Mouse (Mus musculus): Measurements from ENCODE around the gene Trpc1. TPM values are rescaled to one million over a fixed set of nuclear protein-coding genes. Genes with fewer than 3 reads are reported as not detected.

Gene Trpc1
- 1 to 10 TPM; 1.7 to 3.2 TPM for total RNA-seq (2021)
- long read RNA-seq, experiment 1, result 0 reads
- long read RNA-seq, experiment 2, partial matches to known transcripts, result 0 of 4 reads
- long read RNA-seq, experiment 2, other reads (novel, unspliced or antisense), result 2 of 4 reads

DNA sequence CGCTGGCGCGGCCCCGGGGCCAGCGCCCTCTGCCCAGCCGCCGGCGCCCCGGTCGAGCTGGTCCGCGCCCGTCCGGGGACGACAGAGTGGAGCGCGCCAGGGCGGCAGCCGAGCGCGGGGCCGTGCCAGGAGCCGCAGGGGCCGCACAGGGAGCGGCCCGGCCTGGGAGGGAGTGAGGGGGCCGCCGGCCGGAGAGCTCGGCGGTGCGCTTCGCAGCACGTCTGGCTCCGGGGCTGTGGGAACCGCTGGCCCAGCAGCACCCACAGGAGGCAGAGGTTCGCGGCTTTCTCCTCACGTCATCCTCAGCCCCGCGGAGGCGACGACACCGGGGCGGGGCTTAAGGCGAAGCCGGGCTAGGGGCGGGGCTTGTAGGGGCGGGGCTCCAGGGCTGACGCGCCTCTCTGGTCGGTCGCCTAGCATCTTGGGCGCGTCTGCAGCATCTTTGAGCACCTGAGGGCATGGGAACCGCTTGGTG lies at the start of gene Trpc1:
Gene Trpc1, minus strand, starts transcription at position 339 of the 475 bp plus-strand sequence.
- DNase-seq, result peak; percentile 76

DNA sequence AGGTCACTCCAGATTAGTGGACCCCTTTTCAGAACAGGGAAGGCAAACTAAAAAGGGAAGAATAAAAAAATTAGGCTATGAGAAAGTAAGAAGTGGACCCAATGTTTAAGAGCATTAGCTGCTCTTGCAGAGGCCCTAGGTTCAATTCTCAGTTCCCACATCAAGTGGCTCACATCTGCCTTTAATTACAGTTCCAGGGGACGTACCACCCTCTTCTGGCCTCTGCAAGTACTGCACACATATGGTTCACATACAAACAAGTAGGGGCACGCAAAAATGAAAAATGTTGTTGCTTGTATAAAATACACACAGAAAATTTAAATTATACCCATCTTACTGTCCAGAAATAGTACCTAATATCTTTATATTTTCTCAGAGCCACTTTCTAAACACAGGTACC lies 46.1 kb upstream of the Trpc1 start:
- no peak for DNase-seq

DNA sequence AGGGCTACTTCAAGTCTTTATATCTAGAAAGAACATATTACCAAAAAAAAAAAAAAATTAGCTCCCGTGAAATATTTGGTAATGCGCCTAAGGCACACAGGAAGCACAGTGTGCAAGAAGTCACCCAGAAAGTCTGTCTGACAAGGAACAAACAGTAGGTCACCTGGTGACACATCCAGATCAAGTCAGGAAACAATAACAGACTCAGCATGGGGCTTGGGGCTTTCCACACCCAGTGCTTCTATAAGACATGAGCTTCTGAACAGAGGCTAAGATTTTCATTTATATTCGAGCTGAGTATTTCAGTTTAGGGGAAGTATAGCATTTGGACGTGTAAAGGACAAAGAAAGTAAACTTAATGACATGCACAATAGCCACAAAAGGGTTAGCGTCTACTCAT lies 45.7 kb upstream of the Trpc1 start:
- no peak for DNase-seq

DNA sequence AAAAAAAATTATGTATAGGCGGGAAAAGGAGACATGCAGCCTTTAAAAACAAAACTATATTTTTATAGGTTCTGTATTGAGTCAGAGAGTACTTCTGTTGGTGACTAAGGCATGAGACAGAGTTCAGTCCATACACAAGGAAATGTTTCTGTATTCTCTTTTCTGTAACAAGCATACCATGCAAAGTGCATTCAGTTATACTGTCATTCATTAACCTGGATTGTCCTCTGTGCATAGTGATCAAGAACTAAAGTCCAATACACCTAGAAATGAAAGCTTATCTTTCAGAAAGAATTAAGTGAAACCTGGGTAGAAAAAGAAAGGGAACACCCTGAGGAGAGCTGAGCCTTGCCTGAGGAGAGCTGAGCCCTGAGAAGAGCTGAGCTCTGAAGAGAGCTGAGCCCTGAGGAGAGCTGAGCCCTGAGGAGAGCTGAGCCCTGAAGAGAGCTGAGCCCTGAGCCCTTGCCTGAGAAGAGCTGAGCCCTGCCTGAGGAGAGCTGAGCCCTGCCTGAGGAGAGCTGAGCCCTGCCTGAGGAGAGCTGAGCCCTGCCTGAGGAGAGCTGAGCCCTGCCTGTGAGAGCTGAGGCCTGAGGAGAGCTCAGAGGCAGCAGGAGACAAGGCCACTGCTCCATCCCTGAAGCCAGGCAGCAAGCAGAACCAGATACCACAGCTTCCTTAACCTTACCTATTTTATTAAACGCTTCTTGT lies 45.1 kb upstream of the Trpc1 start:
- no peak for DNase-seq

DNA sequence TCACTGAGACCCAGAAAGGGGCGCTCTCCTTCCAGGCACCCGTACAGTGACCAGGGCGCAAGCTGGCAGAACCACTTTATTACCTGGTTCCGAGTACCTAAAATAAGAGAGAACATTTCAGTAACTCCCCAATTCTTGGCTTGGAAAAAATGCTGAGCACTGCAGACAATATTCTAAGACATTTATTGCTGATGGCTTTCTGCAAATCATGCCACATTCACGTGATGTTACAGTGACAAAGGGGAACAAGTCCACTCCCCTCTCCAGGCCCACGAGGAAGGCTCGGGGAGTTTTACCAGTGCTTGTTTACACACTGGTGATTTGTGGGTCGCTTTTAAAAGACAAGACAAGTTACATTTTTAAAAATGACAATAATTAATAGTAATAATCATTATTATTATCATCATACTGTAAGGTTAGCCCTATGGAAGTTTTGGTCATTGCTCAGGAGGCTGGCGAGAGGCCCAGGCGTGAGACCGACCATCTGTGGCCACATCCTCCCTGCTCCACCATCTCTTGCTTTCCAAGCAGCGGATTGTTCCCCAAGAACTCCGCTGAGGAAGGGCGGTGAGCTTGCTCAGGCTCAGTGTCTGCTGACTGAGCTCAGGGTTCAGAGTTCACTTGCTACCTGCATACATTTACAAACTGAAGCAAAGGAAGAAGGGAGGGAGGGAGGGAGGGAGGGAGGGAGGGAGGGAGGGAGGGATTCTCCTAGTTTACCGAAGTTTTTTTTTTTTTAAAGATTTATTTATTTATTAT lies 44.0 kb upstream of the Trpc1 start:
- DNase-seq, result no peak

DNA sequence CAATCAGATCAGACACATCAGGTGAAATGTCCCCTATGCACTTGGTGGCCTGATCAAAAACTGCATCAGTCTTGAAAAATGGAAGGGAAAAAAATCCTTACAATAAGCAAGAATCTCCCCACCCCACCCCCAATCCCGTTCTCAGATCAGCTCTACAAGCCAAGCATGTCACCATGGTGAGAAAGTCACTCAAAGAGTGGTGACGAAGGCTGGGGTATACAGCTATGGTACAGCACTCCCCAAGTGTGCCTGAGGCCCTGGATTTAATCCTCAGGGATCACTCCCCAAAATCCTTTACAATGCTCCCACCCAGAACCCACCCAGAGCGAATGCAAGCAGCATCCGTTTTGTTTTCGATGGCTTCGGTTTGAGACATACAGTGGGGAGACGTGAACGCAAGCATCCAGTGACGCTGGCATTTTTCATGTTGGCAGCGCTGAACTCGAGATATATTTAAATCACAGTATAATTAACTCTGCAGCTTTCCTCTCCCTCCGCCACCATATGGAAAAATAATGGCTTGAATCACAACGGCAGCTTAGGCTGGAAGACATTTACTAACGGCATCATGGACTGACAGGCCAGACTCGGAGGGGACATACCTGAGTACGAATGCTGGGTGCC lies 34.8 kb upstream of the Trpc1 start:
- DNase-seq, result no peak

DNA sequence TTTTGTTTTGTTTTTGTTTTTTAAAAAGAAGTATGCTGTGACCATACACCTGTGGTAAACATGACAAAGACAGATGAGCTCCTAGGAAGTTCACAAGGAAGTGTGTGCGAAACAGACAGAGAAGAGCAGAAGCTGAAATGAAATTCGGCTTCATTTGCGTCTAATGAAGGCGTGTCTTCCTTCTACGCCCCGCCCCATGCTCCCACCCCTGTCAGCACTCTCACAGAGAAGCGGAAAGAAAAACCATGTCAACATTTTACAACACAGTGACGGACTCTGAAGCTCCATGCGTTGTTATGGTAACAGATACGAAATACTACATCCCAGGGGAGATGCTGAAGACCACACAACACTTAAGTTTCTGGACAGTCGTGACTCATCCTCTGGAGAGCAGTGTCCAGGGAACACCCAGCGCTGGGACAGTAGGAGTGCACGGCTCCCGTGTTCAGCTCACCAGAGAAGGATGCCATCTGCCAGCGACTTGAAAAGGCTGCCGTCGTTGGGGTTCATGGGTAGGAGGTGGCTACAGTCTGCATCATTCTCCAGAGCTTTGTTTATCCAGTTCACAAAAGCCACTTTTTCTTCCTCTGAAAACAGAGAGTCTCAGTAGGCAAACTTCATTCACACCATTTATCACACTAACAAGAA lies 33.6 kb upstream of the Trpc1 start:
- no peak for DNase-seq

DNA sequence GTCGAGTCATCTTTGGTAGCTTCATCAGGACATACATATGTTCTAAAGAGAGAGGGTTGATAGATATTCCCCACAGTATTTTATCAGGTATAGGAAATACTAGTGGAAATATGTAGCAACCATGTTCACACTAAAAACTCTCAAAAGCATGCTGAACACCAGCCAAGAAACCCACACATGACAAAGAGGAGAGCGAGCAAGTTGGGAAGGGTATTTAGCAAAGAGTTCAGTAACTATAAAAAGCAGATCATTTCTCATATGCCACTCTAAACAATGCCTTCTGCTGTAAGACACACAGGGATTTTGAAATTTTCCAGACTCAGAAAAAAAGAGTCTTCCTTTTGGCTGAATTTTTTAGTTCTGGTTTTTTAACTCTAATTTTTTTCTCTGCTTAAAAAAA lies 21.5 kb upstream of the Trpc1 start:
- DNase-seq, result no peak

DNA sequence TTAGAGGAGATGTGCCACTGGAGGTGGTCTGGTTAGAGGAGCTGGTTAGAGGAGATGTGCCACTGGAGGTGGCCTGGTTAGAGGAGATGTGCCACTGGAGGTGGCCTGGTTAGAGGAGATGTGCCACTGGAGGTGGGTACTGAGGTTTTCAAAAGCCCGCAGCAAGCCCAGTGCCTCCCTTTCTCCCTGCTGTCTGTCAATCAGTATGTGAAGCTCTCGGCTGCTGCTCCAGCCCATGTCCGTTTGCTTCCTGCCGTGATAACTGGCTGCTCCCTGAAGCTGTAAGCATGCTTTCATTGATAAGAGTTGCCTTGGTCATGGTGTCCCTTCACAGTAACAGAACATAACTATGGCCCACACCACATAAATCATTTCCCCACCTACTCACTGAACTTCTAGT lies 13.0 kb upstream of the Trpc1 start:
- no peak for DNase-seq

DNA sequence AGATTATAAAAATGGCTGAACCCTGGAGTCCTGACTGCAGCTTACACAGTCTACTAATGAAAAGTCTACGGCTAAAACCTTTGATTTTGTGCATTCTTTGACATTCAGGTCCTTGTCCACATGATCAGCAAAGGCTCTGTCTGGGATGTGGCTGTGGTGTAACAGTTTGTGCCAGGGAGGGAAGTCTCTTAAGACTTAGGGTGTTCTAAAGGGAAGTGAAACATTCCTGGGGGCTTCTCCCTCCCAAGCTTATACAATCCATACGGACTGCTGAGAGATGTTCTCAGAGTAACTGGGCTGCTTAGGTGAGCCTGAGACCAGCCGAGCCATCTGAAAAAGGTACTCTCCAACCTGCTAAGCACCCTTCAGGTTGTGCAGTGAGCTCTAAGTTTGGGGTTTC lies 12.1 kb upstream of the Trpc1 start:
- DNase-seq, result no peak

DNA sequence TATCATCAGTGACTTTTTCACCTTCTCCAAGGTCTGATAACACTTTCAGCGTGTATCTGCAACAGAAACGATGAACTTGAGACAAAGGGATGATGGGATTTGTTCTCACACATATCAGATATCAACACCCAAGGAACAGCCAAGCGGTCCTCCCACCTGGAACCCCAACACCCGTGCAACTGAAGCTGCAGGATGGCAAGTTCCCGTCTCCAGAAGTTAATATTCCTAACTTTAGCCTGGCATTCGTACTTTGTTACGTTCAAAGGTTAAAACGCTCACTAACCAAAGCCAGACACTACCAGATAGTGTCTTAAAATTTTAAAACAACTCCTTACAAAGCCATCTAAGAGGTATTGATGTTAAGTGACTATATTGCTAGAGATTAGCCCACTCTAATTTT lies 11.2 kb upstream of the Trpc1 start:
- DNase-seq, result no peak

DNA sequence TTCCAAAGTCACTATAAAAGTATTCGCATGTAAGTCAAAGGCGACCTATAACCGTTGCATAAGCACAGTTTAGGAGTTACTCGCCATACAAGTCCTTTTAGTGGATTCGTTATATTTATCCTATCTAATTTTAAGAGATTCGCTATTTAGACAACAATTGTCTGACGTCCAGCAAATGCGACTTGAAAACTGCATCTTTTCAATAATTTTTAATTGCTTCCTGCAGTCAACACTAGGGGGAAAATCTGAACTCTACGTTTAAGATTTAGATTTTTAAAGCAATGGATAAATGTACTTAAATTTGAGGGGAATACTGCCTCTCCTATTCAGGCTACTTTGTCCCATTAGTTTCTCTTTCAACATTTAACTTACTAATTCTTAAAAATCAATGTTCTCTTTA lies 571 bp upstream of the Trpc1 start:
- DNase-seq, result no peak

DNA sequence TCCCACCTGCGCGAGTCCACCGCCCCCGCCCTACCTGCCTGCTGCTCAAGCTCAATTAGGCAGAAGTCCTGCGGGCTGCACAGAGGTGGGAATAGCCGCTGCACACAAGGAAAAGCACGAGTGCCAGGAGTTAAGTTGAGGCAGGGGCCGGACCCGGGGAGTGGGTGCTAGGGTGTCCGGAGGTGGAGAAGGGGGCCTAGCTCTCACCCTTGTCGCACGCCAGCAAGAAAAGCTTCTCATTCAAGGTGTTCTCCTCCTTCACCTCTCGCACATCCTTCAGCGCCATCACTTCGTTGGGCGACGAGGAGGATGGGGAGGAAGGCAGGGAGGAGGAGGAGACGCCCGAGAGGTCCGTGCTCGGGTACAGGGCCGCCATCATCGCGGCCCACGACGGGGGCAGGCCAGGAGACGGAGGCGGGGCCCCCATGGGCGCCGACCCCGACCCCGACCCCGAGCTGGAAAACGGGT lies 680 bp downstream of the Trpc1 start:
- DNase-seq, result no peak

DNA sequence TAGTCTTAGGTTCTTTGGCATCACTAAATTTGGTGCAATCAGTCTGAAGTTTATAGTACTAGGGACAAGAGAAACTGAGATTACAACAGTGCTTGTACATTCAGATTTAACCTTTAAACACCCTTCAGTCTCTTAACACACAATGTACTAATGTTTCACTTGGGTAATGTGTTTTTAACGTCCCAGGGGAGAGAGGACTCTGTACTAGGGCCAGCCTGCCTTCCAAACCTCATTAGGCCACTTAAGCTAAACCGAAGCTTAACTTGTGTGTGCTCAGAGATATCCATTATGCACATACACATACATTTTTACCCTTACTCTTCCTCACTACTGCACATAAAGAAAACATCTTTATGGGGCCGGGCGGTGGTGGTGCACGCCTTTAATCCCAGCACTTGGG lies 2.9 kb downstream of the Trpc1 start:
- no peak for DNase-seq

DNA sequence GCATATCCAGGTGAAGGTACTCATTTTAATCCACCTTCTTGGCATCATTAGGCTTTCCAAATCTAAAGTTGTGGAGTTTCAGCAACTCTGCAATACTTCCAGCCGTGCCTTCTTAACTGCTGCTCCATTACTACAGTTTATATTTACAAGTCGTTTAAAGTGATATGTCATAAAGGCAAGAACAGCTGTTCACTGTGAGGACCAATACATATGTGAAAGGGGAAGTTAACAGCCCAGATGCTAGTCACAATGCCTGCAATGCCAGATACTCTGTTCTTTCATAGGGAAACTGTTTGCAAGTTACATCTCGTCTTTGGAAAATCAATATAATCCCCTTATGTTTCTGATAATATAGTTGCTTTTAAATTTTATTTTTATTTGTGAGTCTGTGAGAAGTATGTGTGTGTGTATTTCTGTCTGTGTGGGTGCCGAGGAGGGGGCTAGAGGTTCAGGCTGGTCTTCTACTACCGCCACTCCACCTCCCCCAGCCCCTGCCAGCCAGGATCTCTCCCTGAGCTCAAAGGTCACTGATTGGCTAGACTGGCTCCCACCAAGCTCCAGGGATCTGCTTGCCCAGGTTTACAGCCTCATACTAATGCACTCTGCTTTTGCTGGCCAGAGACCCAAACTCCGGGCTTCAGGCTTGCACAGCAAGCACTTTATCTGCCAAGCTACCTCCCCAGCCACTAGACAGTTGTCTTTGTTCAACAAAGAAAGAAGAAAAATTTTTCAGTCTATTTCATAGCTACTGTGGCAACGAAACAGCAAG lies 5.1 kb downstream of the Trpc1 start:
- no peak for DNase-seq

DNA sequence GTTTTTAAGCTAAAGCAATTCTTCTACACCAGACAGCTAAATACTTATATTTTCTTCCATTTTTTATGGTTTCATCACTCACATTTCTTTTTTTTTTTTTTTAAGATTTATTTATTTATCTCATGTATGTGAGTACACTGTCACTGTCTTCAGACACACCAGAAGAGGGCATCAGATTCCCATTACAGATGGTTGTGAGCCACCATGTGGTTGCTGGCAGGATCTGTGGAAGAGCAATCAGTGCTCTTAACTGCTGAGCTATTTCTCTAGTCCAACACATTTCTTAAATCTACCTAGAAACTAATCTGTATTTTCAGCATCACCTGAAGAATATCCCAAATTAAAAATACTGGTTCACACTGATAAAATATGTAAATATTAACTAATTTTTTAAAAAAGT lies 13.9 kb downstream of the Trpc1 start:
- no peak for DNase-seq

DNA sequence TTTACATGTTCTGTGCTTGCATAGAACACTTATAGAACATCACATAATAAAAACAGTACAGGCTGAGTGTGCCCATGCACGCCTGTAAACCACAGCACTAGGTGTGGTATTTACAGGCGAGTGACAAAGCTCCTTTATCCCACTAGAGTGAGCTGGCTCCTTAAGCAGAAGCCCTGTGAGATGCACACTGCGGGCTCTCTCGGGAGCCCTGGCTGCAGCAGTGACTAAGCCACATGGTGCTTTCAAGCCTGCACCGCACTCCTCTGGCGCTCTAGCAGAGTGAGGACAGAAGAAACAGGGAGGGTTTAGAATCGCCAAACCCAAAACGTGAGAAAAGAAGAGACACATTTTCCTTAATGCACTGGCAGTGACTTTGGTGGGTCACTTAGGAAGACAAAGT lies 37.6 kb downstream of the Trpc1 start:
- no peak for DNase-seq

DNA sequence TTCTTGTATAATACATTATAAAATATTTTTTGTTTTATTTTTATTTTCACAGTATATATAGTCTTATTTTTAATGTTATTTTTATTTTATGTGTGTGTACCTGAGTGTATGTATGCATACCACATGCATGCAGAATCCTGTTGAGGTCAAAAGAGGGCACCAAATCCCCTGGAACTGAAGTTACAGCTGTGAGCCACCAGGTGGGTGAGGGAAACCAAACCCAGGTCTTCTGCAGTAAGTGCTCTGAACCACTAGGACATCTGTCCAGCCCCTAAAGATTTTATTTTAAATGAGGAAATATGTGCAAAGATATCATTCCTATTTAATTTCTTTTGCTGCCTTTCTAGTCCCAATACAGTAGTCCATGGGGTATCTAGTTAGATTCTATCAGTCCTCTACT lies 41.2 kb downstream of the Trpc1 start:
- DNase-seq, result no peak

DNA sequence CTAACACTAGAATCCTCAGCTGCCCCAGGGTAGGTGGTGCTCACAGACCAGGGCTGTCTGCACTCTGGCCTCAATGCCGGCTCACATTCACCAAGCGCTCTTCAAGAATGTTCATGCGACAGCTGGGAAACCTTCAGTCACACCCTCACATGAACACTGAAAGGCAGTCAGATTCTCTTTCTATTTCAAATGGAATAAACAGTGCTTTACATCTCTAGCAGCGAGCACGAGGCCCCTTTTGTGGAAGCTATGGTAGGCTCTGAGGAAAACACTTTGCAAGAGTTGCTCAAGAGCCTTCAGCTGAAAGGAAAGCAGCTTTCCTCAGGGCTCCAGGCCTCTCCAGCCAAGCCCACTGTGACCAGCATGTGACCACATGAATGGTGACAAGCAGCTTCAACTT lies 44.8 kb downstream of the Trpc1 start:
- DNase-seq, result no peak

DNA sequence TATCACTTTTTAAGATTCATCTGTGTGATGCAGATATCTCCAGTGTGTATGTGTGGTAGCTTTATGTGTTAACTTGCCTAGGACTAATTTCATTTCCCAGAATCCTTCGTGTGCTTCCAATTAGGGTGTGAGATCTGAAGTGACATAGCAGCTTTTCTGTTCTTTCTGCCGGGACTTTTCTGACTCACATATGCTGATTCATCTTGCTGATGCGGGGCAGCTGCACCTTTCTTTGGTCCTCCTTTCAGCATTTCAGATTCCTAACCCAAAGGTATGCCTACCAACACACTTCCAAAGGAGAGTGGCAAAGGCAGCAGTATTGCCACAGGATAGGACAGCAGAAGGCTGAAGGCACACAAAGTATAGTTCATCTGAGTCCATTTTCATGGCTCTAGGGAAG lies 46.1 kb downstream of the Trpc1 start:
- no peak for DNase-seq

DNA sequence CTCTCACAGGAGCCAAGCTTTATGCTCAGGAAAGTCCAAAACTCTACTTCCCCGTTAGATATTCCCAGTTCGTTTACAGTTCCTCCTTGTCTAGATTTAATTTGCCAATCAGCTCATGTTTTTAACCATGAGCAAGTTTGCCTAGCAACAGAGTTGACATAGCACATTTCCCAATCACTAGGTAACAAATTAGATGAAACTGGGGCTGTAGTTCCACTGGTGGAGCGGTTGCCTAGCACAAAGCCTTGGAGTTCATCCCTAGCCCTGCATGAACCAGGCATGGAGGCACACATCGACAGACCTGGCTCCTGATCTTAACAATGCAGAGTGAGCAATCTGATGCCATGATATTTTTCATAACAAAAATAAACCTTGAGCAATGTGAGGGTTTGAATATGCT lies 50.9 kb downstream of the Trpc1 start:
- no peak for DNase-seq

DNA sequence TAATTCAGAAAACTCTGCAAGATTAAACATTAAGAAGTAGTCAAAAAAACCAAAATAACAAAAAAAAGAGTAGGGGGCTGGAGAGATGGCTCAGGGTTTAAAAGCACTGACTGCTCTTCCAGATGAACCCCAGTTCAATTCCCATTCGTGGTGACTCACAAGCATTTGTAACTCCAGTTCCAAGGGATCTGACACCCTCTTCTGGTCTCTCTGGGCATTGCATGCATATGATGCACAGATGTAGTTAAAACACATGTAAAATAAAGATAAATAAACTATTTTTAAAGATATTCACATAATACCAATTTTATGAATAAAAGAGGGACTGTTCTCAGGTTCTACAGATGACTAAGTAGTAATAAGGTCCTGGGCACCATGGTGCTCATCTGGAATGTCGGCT lies 52.4 kb downstream of the Trpc1 start:
- DNase-seq, result peak; percentile 33
